Mouse (Mus musculus) megakaryocyte, embryonic 14.5 days (primary cell): ENCODE data around the gene Rora. TPM values are rescaled to one million over a fixed set of nuclear protein-coding genes. Genes with fewer than 3 reads are reported as not detected.
"Not testable (repeated sequence)": the region's sequence is repeated elsewhere in the genome, so short reads cannot be mapped to it uniquely, and the experiment has no call there.

Source experiments
- H3K27me3 ChIP-seq: replicated peaks from 2 replicates; pipeline ENCODE3; 2012; ENCODE audit warnings: inconsistent platforms
- H3K36me3 ChIP-seq: replicated peaks from 2 replicates; pipeline ENCODE3; 2012; ENCODE audit warnings: low read length, inconsistent platforms, mixed read lengths
- H3K4me1 ChIP-seq: 2 replicates; pipeline ENCODE4 v1.6.1; 2012; ENCODE audit warnings: inconsistent platforms
- H3K4me3 ChIP-seq: replicated peaks from 2 replicates; pipeline ENCODE3; 2012; ENCODE audit warnings: moderate library complexity, mild to moderate bottlenecking, inconsistent platforms
- H3K9me3 ChIP-seq: 2 replicates; pipeline ENCODE4 v1.6.1; 2012; ENCODE audit warnings: inconsistent platforms
- FLI1 ChIP-seq: IDR thresholded peaks from 2 replicates; pipeline ENCODE4 v1.6.1; 2012; ENCODE audit warnings: low read length, inconsistent platforms, mixed read lengths
- GATA1 ChIP-seq: IDR thresholded peaks from 3 replicates; pipeline ENCODE4 v1.6.1; 2012; ENCODE audit warnings: mixed read lengths, low read length, inconsistent platforms, borderline replicate concordance
- polyA plus RNA-seq: library from polyadenylated mRNA; stranded (reverse); fragments of >175 nt; gene quantifications from 2 replicates; pipeline ENCODE4 v1.2.3, GENCODE M21; 2012; ENCODE audit warnings: low replicate concordance; ENCODE audit not compliant: insufficient read depth

Gene Rora
- polyA plus RNA-seq, 1 experiment, result 2.5 TPM

DNA sequence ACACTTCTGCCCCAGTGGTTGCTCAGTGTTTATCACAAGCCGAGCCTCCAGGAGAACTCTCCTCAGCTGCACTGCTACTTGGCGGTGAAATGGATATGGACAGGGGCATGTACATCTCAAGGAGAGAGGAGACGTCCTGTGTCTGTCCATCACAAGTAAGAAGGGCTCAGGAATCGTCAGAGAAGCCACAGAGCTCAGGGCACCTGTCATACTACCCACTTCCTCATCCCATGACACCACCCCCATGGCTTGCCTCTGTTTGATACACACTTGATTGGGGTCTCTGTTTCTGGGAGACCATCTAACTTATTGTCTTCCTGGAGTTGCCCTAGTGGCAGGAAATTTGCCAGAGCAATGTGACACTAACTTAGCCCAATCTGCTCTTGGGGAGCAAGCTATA lies 433.3 kb downstream of the Rora start:
- Histone ChIP-seq H3K4me3 (no peak overlapping the region), H3K9me3 (no peaks in the 10 kb centered on the region), H3K36me3 (no peaks in the 10 kb centered on the region), H3K27me3 (peaks cover 7% of the 10 kb centered on the region), H3K4me1 (peaks cover 2% of the 10 kb centered on the region; the same call in 1 of the 2 replicates)
- TF ChIP-seq GATA1 (no peak), FLI1 (no peak)

DNA sequence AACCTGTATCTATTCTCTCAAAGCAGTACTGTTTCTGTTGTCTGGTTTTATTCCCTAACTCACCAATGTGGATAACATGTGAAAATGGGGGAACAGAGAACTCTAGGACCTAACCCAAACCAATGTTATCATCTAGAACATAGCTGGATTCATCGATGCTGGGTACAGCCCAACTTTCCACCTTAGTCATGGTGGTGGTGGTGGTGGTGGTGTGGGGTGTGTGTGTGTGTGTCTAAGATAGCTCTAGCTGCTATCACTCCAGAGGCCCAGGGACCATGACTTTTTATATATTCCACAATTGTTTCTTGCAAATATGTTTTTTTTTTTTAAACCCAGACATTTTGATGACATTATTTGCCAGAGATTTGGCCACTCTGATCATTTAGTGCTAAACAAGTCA lies 433.7 kb downstream of the Rora start:
- peaks cover 7% of the 10 kb centered on the region for H3K4me1 ChIP-seq
- TF ChIP-seq FLI1, result no peak
- TF ChIP-seq GATA1, result no peak
- H3K27me3 ChIP-seq, result peaks cover 3% of the 10 kb centered on the region
- H3K9me3 ChIP-seq, result no peaks in the 10 kb centered on the region
- H3K4me3 ChIP-seq, result no peak overlapping the region
- no peaks in the 10 kb centered on the region for H3K36me3 ChIP-seq

DNA sequence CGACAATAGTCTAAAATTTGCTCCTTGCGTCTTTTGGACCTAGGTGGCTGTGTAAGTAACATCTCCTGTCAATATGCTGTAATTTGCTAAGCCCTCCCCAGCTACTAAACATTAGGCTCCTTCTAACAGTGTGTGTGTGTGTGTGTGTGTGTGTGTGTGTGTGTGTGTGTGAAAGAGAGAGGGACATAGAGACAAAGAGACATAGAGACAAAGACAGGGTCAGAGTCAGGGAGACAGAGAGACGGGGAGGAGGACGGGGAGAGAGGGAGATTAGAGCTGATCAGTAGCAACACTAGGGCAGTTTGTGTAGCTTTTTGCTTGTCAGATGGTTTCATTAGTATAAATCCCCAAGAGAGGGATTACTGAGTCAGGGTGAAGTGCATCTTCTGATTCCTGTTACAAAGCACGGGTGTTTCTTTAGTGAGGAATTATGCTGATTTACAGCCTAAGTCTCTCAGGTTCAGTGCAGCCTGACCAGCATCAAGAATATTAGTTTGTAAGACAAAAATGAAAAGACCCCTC lies 437.2 kb downstream of the Rora start:
- Histone ChIP-seq H3K27me3 (no peaks in the 10 kb centered on the region), H3K36me3 (no peaks in the 10 kb centered on the region), H3K4me1 (peaks cover 9% of the 10 kb centered on the region), H3K9me3 (no peaks in the 10 kb centered on the region), H3K4me3 (no peak overlapping the region)
- TF ChIP-seq FLI1 (no peak), GATA1 (no peak)

DNA sequence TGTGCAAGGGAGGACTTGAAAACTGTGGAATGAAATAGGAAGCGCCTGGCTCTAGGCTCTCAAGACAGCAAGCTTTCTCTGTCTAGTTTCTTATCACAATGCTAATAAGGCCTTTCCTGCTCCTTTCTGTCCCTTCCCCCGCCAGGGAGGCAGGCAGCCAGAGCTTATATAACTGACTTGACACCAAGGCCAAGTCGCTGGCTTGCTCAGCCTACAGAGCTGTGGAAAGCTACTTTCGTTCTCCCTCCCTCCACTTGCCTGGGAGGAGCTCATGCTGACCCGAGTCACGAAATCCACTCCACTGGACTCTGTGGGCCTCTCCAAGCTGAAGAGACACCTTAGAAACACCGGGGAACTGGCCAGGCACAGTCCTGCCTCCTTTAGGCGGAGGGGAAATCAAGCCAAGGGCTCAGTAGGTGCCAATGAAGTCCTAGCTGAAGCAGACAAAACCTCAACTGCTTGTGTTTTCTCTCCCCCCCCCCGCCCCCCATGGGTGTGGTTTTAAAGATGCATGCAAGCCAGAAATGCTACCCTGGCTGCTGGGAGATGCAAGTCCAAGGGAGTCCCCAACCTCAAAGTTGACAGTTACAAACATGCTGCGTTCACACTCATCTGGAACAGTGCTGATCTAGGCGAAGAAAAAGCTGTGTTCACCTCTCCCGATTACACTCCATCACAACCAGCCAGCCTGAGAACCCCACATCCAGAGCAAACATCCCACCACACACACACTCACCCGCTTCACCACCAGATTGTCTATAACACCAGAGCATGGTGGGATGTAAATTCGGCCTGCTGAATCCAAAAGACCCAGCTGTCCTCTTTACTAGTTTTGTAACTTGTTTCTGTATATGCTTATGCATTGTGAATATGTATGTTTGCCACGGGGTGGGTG lies 438.8 kb downstream of the Rora start:
- peaks cover 9% of the 10 kb centered on the region for H3K4me1 ChIP-seq
- no peaks in the 10 kb centered on the region for H3K9me3 ChIP-seq
- TF ChIP-seq GATA1, result no peak
- no peak for TF ChIP-seq FLI1
- no peaks in the 10 kb centered on the region for H3K36me3 ChIP-seq
- H3K4me3 ChIP-seq, result no peak overlapping the region
- H3K27me3 ChIP-seq, result peaks cover under 1% of the 10 kb centered on the region

- H3K36me3 ChIP-seq, H3K4me1 ChIP-seq, H3K4me3 ChIP-seq, H3K9me3 ChIP-seq: not testable (repeated sequence)
- peaks cover 12% of the 10 kb centered on the region for H3K27me3 ChIP-seq
Observed at GRCm38 (mm10) chr9:69100153-69100756, 446.7 kb downstream of the Rora start.

DNA sequence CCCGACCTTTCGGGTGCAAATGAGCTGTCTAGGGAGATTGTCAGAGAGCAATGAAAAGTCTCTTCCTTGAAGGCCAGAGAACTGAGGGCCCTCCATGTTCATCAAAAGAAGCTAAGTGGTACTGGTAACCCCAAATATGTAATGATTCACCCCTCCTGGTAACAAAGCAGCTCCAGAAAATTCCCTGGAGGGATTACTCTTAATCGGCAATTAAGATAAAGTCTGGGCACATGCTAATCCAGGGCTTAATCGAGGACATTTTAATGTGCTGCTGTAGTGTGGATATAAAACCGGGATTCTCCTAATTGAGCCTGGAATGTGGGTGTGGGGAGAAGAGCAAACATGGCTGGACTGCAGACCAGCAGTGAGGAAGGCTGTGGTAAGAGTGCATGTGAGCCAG lies 450.7 kb downstream of the Rora start:
- peaks cover 10% of the 10 kb centered on the region for H3K27me3 ChIP-seq
- H3K4me3 ChIP-seq, result no peak overlapping the region
- H3K4me1 ChIP-seq, result peaks cover under 1% of the 10 kb centered on the region; the same call in 1 of the 2 replicates
- H3K36me3 ChIP-seq, result no peaks in the 10 kb centered on the region
- no peaks in the 10 kb centered on the region for H3K9me3 ChIP-seq
- TF ChIP-seq GATA1 (no peak), FLI1 (no peak)

DNA sequence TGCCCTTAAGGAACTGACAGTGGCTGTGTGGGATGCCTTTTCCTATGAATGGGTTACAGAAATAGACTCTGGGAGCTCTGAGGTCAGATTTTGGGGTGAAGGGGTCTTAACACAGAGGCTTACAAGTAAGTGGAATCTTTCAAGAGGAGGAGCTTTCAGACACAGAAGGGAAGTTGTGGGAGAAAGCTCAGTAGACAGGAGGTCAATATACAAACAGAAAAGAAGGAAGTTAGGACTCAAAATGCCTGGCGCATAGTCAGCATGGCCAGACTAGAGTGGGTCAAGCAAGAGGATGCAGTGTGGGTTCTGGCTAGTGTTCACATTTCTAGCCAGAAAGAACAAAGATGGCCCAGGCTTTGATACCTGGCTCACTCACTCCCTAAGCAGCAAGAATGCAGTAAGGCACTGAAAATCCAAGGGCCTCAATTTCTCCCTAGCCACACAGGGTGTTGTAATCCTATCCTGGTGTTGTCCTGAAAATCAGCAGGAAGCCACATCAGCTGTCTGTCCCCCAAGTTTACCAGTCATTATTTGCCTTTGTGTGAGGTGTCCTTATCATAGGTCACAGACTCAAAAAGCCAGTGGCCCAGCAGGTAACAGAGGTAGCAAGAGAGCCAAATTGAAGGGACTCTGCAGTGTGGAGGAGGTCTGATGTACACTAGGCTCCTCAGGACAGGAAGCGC lies 456.2 kb downstream of the Rora start:
- H3K9me3 ChIP-seq, result no peaks in the 10 kb centered on the region
- TF ChIP-seq FLI1 (no peak), GATA1 (no peak)
- H3K27me3 ChIP-seq, result no peaks in the 10 kb centered on the region
- H3K4me1 ChIP-seq, result peaks cover 7% of the 10 kb centered on the region
- no peaks in the 10 kb centered on the region for H3K36me3 ChIP-seq
- no peak overlapping the region for H3K4me3 ChIP-seq

- no peaks in the 10 kb centered on the region for H3K36me3 ChIP-seq
- H3K4me3 ChIP-seq, result no peak overlapping the region
- no peaks in the 10 kb centered on the region for H3K27me3 ChIP-seq
- TF ChIP-seq FLI1, result no peak
- no peak for TF ChIP-seq GATA1
- peaks cover 7% of the 10 kb centered on the region for H3K4me1 ChIP-seq
- H3K9me3 ChIP-seq, result no peaks in the 10 kb centered on the region
Observed at GRCm38 (mm10) chr9:69110301-69110674, 456.7 kb downstream of the Rora start.

DNA sequence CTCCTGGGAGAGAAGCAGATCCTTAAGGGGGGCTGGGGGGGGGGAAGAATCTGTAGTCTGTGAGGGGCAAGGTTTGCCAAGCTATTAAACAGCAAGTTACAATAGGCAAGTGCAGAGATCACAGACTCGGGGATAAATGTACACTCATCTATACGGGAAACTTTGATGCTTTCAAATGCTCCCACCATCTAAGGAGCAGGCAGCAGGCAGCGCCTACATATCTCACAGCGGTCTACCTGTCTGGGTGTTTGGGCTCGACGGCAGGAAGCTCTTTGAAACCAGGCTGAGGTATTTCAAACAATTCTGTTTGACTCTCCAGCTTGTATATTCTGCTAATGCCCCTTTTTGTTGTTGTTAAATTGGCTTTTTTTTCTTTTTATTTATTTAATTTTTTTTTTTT lies 457.1 kb downstream of the Rora start:
- no peaks in the 10 kb centered on the region for H3K36me3 ChIP-seq
- H3K27me3 ChIP-seq, result no peaks in the 10 kb centered on the region

DNA sequence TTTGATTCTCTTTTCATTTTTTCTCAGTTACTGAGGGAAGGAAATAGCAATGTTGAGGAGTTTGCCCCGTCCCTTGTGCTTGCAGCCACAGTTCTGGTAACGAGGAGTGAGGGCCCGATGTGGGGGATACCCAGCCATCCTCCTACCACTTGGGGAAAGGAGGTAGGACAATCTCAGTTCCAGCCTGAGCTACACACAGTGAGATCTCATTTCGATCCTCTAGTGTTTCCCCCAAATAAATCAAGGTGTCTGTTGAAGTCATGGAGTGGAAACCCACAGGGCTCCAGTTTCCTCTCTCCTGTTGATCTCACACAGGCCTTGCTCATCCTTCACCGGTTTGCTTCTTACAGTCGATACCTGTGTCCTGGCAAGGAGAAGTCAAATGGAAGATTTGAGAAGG lies 458.0 kb downstream of the Rora start:
- Histone ChIP-seq H3K4me3 (no peak overlapping the region), H3K9me3 (no peaks in the 10 kb centered on the region), H3K27me3 (no peaks in the 10 kb centered on the region), H3K4me1 (peaks cover 7% of the 10 kb centered on the region), H3K36me3 (no peaks in the 10 kb centered on the region)
- TF ChIP-seq FLI1 (no peak), GATA1 (no peak)

More for the DNA sequence above, 457.1 kb downstream of the Rora start:
- Histone ChIP-seq H3K4me1 (peaks cover 7% of the 10 kb centered on the region), H3K9me3 (no peaks in the 10 kb centered on the region), H3K4me3 (no peak overlapping the region)
- no peak for TF ChIP-seq GATA1
- TF ChIP-seq FLI1, result no peak
